Mouse (Mus musculus): ENCODE measurements around the gene Tbccd1.

- no peak for TF ChIP-seq CTCF (IDR thresholded peaks at IDR 0.05; ENCODE audit: borderline replicate concordance, extremely low read depth, insufficient read depth, insufficient read length)
- TF ChIP-seq POLR2A (IDR thresholded peaks at IDR 0.05; ENCODE audit: borderline replicate concordance, extremely low read depth, insufficient read depth, insufficient read length, poor library complexity, severe bottlenecking), result no peak
Observed at GRCm38 (mm10) chr16:22775471-22775985, 81.9 kb downstream of the Tbccd1 start.

All from brain, embryonic 14.5 days (tissue).